Mouse (Mus musculus) limb, embryonic 14.5 days (tissue): ENCODE measurements at regions not wholly inside any gene's neighbourhood (a gene's known extent, or its start where the extent isn't known, plus 50 kb on each side); places are given as distances from the start of the nearest gene placed in this dataset.
A peak's percentile ranks its signal among the peaks of the same experiment; 100 is the strongest.

ENCODE experiments used
- ATAC-seq: fragments of 200-750 bp; cut with Nextera tagmentation; 2 replicates; pipeline ENCODE4 v1.8.0; 2017; ENCODE audit warnings: low read depth, moderate number of reproducible peaks, moderate TSS enrichment; ENCODE audit not compliant: low FRiP score
- DNase-seq: peaks from one replicate; pipeline ENCODE4 v3.0.0-alpha.2; 2015; ENCODE audit warnings: low spot score
- H3K27ac ChIP-seq: fragments of 300-500 bp; sonication (generic); replicated peaks from 2 replicates; pipeline ENCODE4 v1.5.1; 2014; ENCODE audit warnings: low read depth, mild to moderate bottlenecking, low read length, moderate library complexity, mixed read lengths
- H3K27me3 ChIP-seq: fragments of 300-500 bp; sonication (generic); 2 replicates; pipeline ENCODE4 v1.6.1; 2014; ENCODE audit warnings: low read length, mixed read lengths; ENCODE audit not compliant: control insufficient read depth, insufficient read depth
- H3K36me3 ChIP-seq: fragments of 300-500 bp; sonication (generic); 2 replicates; pipeline ENCODE4 v1.6.1; 2014; ENCODE audit warnings: mild to moderate bottlenecking, low read length, moderate library complexity, mixed read lengths; ENCODE audit not compliant: control insufficient read depth, insufficient read depth
- H3K4me1 ChIP-seq: fragments of 300-500 bp; sonication (generic); 2 replicates; pipeline ENCODE4 v1.6.1; 2014; ENCODE audit warnings: antibody characterized with exemption, low read length, mixed read lengths; ENCODE audit not compliant: control insufficient read depth, insufficient read depth
- H3K4me2 ChIP-seq: fragments of 300-500 bp; sonication (generic); replicated peaks from 2 replicates; pipeline ENCODE4 v1.6.1; 2014; ENCODE audit warnings: low read depth, mild to moderate bottlenecking, low read length, moderate library complexity; ENCODE audit not compliant: severe bottlenecking
- H3K4me3 ChIP-seq: fragments of 300-500 bp; sonication (generic); replicated peaks from 2 replicates; pipeline ENCODE4 v1.5.1; 2014; ENCODE audit warnings: low read length
- H3K9ac ChIP-seq: fragments of 300-500 bp; sonication (generic); 2 replicates; pipeline ENCODE4 v1.6.1; 2014; ENCODE audit warnings: mild to moderate bottlenecking, low read depth, low read length, moderate library complexity; ENCODE audit not compliant: severe bottlenecking
- H3K9me3 ChIP-seq: fragments of 300-500 bp; sonication (generic); 2 replicates; pipeline ENCODE4 v1.6.1; 2016; ENCODE audit warnings: low read length; ENCODE audit not compliant: control insufficient read depth
- POLR2A ChIP-seq: fragments of 200-500 bp; IDR thresholded peaks from 2 replicates; pipeline ENCODE4 v1.8.0; 2012; ENCODE audit warnings: inconsistent platforms, mild to moderate bottlenecking, moderate library complexity, borderline replicate concordance; ENCODE audit not compliant: insufficient read depth, insufficient read length; ENCODE audit errors: extremely low read depth
- WGBS: fragments of 180-500 bp; shearing (Covaris S2); extraction: QIAGEN DNeasy Blood & Tissue Kit; methylation state at CpG from one replicate; pipeline ENCODE4 v1.1.7; 2014; 5-methylcytosine and 5-hydroxymethylcytosine counted together

DNA sequence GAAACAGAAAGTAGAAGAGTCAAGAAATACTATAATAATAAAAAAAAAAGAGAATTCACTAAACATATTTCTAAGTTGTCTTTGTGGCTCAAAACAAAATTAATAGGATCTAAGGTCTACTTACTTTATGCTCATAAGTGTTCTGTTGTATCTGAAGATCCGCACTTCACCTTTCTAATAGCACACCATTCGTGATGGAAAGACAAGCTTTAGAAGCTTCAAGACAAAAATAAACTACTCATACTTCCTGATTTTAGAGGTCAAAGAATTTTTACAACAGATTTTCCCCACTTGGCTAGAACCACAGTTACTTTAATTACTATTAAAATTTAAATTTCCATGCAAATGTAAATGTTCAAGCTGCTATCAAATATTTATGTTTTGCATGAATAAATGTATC, 219.8 kb upstream of the Gm9972 start:
- Histone ChIP-seq H3K4me3 (no peak overlapping the region), H3K4me2 (no peak overlapping the region), H3K27me3 (no peaks in the 10 kb centered on the region), H3K9ac (no peak overlapping the region), H3K36me3 (no peaks in the 10 kb centered on the region), H3K27ac (no peak overlapping the region), H3K4me1 (no peaks in the 10 kb centered on the region), H3K9me3 (no peaks in the 10 kb centered on the region)
- DNase-seq (no peak), ATAC-seq (no peak)
- no peak for TF ChIP-seq POLR2A
- WGBS: 94% methylated on average over 2 of the region's 2 CpGs

DNA sequence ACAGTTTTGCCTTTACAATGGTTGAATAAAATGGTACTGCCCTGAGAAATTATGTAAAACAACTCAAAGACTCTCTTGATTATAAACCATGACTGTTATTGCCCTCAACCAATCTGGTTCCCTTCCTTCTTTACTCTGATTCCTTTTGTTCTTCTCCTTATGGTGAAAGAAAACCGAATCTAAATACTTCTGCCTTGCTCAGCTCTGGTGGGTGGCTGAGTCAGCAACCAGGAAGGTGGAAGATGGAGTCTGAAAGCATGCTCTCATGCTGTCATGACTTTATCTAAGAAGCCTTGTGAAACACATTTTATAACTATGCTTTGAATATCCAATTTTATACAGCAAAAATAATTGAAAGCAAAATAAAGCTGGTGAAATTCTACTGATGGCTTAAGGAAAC, 212.7 kb upstream of the Gm9972 start:
- Histone ChIP-seq H3K4me2 (no peak overlapping the region), H3K9ac (no peak overlapping the region), H3K27me3 (no peaks in the 10 kb centered on the region), H3K9me3 (no peaks in the 10 kb centered on the region), H3K4me3 (no peak overlapping the region), H3K4me1 (no peaks in the 10 kb centered on the region), H3K27ac (no peak overlapping the region), H3K36me3 (no peaks in the 10 kb centered on the region)
- DNase-seq: no peak
- no peak for TF ChIP-seq POLR2A
- WGBS: 59% methylated on average over 1 of the region's 1 CpGs
- no peak for ATAC-seq

DNA sequence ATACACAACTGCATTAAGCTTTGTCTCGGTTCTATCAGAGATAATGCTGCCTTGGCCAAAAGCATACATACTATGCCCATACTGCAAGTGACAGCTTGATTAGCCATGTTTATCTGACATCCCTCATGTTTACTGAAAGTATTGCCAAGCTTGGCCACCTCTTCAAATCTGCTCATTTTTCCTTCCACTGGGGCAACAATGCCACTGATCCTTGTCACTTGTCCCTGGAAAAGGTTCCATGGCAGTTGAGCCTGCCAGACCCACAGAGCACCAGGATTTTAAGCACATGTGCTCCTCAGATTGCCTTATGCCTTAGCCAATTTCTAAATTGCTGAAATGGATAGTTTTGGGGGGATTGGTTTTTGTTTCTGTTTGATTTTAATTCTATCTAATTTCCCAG, 189.8 kb upstream of the Gm9972 start:
- Histone ChIP-seq H3K4me1 (no peaks in the 10 kb centered on the region), H3K36me3 (no peaks in the 10 kb centered on the region), H3K27me3 (no peaks in the 10 kb centered on the region), H3K4me2 (no peak overlapping the region), H3K9ac (no peak overlapping the region), H3K9me3 (no peaks in the 10 kb centered on the region), H3K27ac (no peak overlapping the region), H3K4me3 (no peak overlapping the region)
- DNase-seq (no peak), ATAC-seq (no peak)
- TF ChIP-seq POLR2A: no peak
- 81% methylated on average over 1 of the region's 1 CpGs for WGBS

DNA sequence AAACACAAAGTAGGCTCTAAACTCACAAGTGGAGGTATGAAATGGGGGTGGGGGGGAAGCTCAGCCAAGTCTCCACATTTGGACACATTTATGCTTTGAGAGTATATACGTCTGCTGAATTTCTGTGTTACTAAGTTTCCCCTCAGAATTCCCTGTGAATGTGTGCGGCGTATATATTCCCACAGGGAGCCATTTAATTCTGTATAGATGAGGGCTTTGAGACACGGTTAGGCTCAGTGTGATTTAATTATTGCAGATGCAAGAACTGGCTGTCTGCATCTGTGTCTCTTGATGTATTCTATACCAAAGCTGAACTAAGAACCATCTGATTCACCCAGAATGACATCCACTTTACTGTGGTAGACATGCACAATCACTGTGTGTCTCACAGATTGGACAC, 181.1 kb upstream of the Gm9972 start:
- 67% methylated on average over 4 of the region's 4 CpGs for WGBS
- Histone ChIP-seq H3K27me3 (no peaks in the 10 kb centered on the region), H3K27ac (no peak overlapping the region), H3K4me3 (no peak overlapping the region), H3K4me2 (no peak overlapping the region), H3K9me3 (no peaks in the 10 kb centered on the region), H3K4me1 (no peaks in the 10 kb centered on the region), H3K36me3 (no peaks in the 10 kb centered on the region), H3K9ac (no peak overlapping the region)
- DNase-seq: no peak
- peak; percentile 47; the same call in 1 of the 2 replicates for ATAC-seq
- TF ChIP-seq POLR2A: no peak

DNA sequence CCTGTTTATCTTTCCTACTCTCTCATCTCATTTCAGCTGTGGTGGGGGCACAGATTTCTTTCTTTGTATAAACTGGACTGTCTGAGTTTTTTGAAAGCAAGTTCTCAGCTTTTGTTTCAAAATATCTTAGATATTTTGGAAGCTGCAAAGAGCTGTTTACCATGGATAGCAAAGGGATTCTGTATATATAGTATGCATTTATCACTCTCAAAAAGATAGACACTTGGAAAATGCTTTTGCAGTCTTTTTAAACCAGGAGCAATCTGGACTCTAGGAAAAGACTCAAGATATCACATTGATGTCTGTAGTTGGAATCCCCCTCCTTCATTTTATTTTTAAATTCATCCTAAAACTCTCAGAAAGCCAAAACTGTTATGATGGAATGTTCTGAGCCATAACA, 177.9 kb upstream of the Gm9972 start:
- Histone ChIP-seq H3K36me3 (no peaks in the 10 kb centered on the region), H3K27ac (no peak overlapping the region), H3K27me3 (no peaks in the 10 kb centered on the region), H3K4me1 (no peaks in the 10 kb centered on the region), H3K4me3 (no peak overlapping the region), H3K9me3 (no peaks in the 10 kb centered on the region), H3K4me2 (no peak overlapping the region), H3K9ac (no peak overlapping the region)
- no peak for ATAC-seq
- no peak for TF ChIP-seq POLR2A
- no peak for DNase-seq

DNA sequence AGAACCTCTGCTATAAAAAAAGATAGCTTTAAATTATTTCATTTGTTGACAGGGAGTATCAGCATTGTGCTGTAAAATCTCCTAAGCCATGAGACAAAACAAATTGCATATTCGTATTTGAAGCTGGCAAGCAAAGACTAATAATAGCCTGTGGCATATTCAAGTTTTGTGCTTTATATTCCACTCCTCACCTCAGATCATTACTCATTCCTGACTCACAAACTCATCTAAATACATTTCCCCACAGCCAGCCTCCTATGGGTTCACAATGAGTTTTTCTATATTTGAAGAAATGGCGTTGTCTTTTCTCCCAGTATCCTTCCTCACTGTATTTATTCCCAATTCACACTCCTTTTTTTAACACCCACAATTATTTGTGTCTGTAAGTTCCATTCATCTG, 161.5 kb upstream of the Gm9972 start:
- ATAC-seq: no peak
- 74% methylated on average over 2 of the region's 2 CpGs for WGBS

More for the DNA sequence above, 161.5 kb upstream of the Gm9972 start:
- Histone ChIP-seq H3K4me2 (no peak overlapping the region), H3K4me1 (no peaks in the 10 kb centered on the region), H3K9me3 (no peaks in the 10 kb centered on the region), H3K4me3 (no peak overlapping the region), H3K27ac (no peak overlapping the region), H3K9ac (no peak overlapping the region), H3K36me3 (no peaks in the 10 kb centered on the region), H3K27me3 (no peaks in the 10 kb centered on the region)
- no peak for TF ChIP-seq POLR2A
- no peak for DNase-seq
